Mouse (Mus musculus) neutrophil, adult 59 days (primary cell): Measurements from ENCODE around the gene Ssh2. TPM values are rescaled to one million over a fixed set of nuclear protein-coding genes. Genes with fewer than 3 reads are reported as not detected.

Experiments
- total RNA-seq, 2 experiments: library from RNA; stranded (reverse); gene quantifications; 1 replicate in 1 of 2; 2 replicates in 1 of 2; pipeline ENCODE4 v1.2.4; 2023

The Ssh2 gene
- total RNA-seq, result 100 to 1,000 TPM; 161 TPM

DNA sequence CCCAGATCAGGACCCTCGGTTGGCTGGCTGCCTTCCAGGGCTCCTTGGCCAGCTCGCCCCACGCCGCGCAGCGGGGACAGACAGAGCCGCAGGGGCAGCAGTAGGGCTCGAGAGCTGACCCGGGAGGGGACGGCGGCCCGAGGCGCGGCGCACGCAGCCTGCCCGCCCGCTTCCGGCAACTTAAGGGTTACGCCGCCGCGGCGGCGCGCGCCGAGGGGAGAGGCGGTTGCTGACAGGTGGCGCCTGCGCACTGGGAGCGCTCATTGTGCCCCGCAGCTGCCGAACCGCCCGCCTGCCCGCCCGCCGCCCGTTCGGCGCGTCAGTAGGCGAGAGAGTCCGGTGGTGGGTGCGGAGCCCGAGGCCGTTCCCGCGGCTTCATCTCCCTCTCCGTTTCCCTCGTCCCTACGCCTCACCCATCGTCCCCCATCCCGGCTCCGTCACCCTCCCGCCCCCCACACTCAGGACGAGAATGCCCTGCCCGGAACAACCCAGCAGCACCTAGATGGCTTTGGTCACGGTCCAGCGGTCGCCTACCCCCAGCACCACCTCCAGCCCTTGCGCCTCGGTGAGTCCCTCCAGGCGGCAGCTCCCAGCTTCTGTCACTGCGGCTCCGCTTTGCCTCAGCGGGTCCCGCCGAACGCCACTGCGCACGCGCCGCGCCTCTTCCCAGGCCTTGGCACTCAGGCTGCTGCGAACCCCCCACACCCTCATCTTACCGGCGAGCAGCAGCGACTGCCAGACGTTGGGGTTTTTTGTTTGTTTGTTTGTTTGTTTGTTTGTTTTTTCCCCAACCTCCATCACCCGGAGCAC lies at the start of gene Ssh2:
Gene Ssh2 (plus strand): TSS at position 337 of the 810 bp plus-strand sequence.

DNA sequence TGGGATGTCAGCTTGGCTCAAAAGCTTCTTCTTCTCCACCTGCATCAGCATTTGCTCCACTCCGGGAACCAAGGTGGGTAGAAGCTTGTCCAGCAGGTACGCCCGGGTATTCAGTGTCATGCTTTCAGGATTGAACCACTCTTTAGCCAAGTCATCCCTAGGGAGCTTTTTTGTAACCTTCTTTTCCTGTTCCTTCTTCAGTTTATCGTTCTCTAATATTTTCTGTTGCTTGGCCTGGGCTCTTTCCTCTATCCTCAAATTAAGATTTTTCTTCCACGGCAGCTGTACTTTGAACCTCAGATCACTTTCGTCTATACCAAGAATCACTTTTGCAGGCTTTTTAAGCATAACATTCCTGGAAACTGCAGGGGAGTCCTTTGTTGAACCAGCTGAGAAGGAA lies 27.2 kb upstream of the Ssh2 start, which contains the start of gene Efcab5:
Gene Efcab5 (minus strand): TSS at position 101 of the 400 bp plus-strand sequence.

DNA sequence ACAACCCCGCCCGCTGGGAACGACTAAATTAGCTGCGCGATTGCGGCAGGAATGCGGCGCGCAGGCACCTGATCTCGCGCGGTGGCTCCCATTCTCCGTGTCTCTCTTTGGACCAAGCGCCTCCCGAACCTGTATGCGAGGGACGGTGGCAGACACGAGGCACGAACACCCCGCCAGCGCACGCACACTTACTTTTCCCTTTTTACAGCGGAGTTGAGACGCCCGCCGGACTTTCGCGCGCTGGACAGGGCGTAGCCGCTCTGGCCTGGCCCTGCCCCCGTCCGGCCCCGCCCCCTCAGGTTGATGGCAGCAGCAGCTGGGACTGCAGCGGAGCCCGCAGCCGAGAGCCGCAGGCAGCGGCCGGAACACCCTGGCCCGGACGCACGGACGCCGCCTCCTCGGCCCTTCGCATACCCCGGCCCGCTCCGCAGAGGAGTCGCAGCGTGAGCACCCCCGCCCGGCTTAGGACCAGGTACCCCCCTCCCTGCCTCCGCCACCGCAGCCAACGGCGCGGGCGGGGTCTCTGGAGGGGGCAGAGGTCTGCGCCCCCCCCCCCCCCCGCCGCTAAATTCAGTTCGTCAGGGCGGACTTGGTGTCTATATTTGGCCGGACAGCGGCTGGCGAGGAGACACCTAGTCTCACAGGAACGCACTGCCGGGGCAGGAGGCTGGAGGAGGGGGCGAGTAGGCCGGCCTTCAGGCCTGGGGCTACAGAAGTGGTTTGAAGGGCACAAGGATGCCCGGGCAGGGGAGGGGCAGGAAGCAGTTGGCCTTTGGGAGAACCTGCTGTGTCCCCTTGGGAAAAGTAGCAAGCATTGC lies 246.4 kb downstream of the Ssh2 start, which contains the start of gene Coro6:
Gene Coro6 (plus strand): TSS at position 129 of the 818 bp plus-strand sequence.

DNA sequence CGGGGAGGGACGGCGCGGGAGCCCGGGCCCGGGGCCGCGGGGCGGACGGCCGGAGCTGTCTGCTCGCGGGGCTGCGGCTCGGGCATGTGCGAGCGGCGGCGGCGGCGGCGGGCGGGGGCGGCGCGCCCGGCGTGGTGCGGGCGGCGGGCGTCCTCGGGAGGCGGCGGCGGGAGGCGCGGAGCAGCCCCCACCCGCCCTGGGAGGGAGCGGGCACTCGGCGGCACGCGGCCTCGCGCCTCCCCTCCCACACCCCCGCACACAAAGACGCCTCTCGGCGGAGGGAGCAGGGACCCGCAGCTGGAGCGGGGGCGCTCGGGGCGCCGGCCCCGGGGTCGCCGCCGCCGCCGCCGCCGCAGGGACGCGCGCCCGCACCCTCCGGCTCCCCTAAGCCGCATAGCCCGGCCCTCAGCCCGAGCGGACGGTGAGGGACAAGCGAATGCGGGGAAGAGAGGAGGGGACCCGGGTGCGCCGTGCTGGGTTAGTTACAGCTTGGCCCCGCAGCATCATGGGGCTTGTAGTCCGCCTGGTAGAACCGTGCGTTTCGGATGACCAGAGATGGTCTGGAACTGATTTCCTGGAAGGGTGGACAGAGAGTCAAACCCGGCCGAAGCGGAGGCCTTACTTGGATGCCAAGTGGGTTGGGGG lies 273.6 kb downstream of the Ssh2 start, which contains the start of gene Ankrd13b:
Gene Ankrd13b (minus strand): TSS at position 88 of the 645 bp plus-strand sequence.

DNA sequence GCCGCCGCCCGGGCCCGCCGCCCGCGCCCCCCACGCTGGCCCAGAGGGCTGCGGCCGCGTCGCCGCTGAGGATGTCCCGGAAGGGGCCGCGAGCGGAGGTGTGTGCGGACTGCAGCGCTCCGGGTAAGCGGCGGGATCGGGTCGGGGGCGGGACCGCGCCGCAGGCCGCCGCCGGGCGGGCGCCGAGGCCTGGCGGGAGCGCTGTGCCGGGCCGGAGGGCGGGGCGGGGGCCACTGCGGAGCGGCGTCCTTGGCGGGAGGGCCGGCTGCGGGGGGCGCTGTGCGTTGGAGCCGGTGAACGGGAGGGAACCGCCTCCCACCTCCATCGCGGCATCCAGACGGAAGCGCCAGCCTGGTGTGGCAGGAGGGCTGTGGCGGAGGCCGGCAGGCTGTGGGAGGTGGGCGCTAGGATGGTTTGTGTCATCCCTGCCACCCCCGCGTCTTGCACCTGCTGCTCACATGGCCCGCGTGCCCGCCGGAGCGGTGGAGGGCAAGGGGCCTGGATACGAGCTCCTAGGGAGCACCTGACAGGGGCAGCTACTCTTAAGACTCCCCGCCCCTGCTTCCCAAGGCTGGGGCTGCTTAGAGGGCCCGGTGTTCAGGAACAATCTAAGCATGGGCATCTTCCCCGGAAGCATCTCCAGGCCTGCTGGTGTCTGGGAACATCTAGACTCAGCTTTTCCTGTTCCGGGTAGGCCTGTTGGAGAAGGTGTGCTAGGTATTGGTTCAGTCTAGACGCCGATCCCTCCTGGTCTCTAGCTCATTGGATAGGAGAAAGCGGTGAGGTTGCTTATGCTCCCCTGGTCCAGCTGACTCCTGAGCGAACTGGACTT lies 277.6 kb downstream of the Ssh2 start, which contains the start of gene Git1:
Gene Git1 (plus strand): TSS at position 51 of the 832 bp plus-strand sequence.

Other genes with a start within 250 kb of the Ssh2 start
- under 1 TPM; 0.44 to 0.62 TPM for gene Slc6a4, start 217.7 kb upstream of the Ssh2 start, total RNA-seq
- 10 to 100 TPM; 18.6 to 20.3 TPM for gene Nsrp1, start 137.9 kb upstream of the Ssh2 start, total RNA-seq
- 1 to 10 TPM; 1.9 to 3.8 TPM for gene Efcab5, start 27.3 kb upstream of the Ssh2 start, total RNA-seq
- gene Coro6, start 246.1 kb downstream of the Ssh2 start, total RNA-seq, result under 1 TPM; 0.16 to 0.20 TPM